Mouse (Mus musculus) bone marrow, adult 2 months (tissue): ENCODE results near the gene Cys1.

Source experiments
- CTCF ChIP-seq: fragments of 200-500 bp; IDR thresholded peaks from 2 replicates; pipeline ENCODE4 v1.5.1; 2011; ENCODE audit warnings: low read length, control low read depth; ENCODE audit not compliant: control insufficient read depth, insufficient read depth
- POLR2A ChIP-seq: fragments of 200-500 bp; IDR thresholded peaks from 2 replicates; pipeline ENCODE4 v1.6.1; 2011; ENCODE audit warnings: low read depth, mild to moderate bottlenecking, control low read depth, low read length, borderline replicate concordance; ENCODE audit not compliant: control insufficient read depth

GRCm38 (mm10) chr12:24651642-24652342, 29.8 kb downstream of the Cys1 start:
- TF ChIP-seq POLR2A (no peak; the same call in 1 of the 2 replicates), CTCF (no peak)
